7 mouse cellular contexts compared by ENCODE assay signal in the genomic region with DNA sequence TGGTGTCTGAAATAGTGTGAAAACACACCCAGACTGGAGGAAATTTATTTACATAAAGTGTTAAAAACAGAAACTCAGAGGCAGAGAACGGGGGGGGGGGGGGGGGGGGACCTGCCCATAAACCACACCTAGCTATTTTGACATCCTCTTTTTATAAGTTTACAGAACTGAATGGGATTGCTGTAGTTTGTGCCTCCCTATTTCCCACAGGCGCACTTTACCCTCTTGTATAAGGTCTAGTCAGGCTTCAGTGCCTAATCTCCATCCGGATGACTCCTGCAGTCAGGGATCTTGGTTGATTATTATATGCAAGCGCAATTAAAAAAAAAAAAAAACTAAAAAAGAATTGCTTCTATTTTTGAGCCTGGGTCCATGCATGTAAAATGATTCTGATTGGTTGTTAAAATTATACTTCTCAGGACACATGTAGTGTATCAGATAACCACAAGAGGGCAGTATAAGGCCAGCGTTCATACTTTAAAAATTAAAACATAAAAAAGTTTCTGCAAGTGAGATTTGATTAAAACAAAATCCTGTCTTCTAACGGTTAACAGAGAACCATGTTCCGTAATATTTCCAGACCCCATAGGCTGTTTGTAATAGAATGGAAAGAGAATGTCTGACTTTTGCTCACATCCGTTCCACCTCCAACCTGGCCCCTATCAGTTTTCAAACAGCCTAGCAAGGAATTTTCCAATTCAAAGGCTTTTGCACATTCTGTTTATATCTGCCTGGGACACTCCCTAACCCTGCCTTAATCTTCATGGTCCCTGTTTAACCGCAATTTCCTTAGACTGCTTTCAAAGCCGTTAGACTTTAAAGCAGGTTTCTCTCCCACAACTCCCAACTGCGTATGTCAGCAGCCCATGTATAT.
A peak's percentile ranks its signal among the peaks of the same experiment; 100 is the strongest.
DNase-seq lines count a peak whose midpoint lies in the region; ATAC-seq and TF ChIP-seq lines count a peak whose summit lies in the region.

No protein-coding gene starts in this region.

- no peak overlapping the region for H3K27ac ChIP-seq in limb, embryonic 13.5 days
- H3K27ac ChIP-seq in limb, embryonic 10.5 days, result no peak overlapping the region
- no peak overlapping the region for H3K27ac ChIP-seq in forebrain, postnatal 0 days (ENCODE audit: low read depth, low read length)
- no peak overlapping the region for H3K27ac ChIP-seq in midbrain, embryonic 15.5 days

- peak; percentile 67; the same call in 1 of the 2 replicates for ATAC-seq in limb, embryonic 13.5 days (ENCODE audit: low FRiP score, low read depth)
- peak; percentile 20; the same call in 1 of the 2 replicates for ATAC-seq in forebrain, postnatal 0 days
- ATAC-seq in midbrain, embryonic 15.5 days (replicated peaks), result peak; percentile 78

- no peaks in the 10 kb centered on the region for H3K36me3 ChIP-seq in limb, embryonic 13.5 days
- no peaks in the 10 kb centered on the region for H3K36me3 ChIP-seq in limb, embryonic 10.5 days
- H3K36me3 ChIP-seq in forebrain, postnatal 0 days (ENCODE audit: insufficient read depth), result no peaks in the 10 kb centered on the region
- no peaks in the 10 kb centered on the region for H3K36me3 ChIP-seq in midbrain, embryonic 15.5 days (replicated peaks)

- H3K4me1 ChIP-seq in limb, embryonic 13.5 days, result no peaks in the 10 kb centered on the region
- H3K4me1 ChIP-seq in limb, embryonic 10.5 days, result no peaks in the 10 kb centered on the region
- H3K4me1 ChIP-seq in forebrain, postnatal 0 days (ENCODE audit: insufficient read depth), result no peaks in the 10 kb centered on the region
- H3K4me1 ChIP-seq in midbrain, embryonic 15.5 days, result no peaks in the 10 kb centered on the region

- no peaks in the 10 kb centered on the region for H3K27me3 ChIP-seq in limb, embryonic 13.5 days
- no peaks in the 10 kb centered on the region for H3K27me3 ChIP-seq in limb, embryonic 10.5 days (ENCODE audit: low read depth, poor library complexity, severe bottlenecking)
- H3K27me3 ChIP-seq in forebrain, postnatal 0 days (ENCODE audit: insufficient read depth, low read length), result no peaks in the 10 kb centered on the region
- no peaks in the 10 kb centered on the region for H3K27me3 ChIP-seq in midbrain, embryonic 15.5 days (replicated peaks)

- H3K9me3 ChIP-seq in limb, embryonic 13.5 days, result no peaks in the 10 kb centered on the region
- no peaks in the 10 kb centered on the region for H3K9me3 ChIP-seq in limb, embryonic 10.5 days (replicated peaks)
- H3K9me3 ChIP-seq in forebrain, postnatal 0 days (ENCODE audit: low read length), result no peaks in the 10 kb centered on the region
- H3K9me3 ChIP-seq in midbrain, embryonic 15.5 days, result no peaks in the 10 kb centered on the region

- WGBS in limb, embryonic 13.5 days, result 32% methylated on average over 11 of the region's 11 CpGs
- 54% methylated on average over 11 of the region's 11 CpGs for WGBS in limb, embryonic 10.5 days
- WGBS in forebrain, postnatal 0 days, result 45% methylated on average over 11 of the region's 11 CpGs
- 44% methylated on average over 11 of the region's 11 CpGs for WGBS in midbrain, embryonic 15.5 days

- no peak for DNase-seq in limb, embryonic 10.5 days (ENCODE audit: low spot score)
- peak; percentile 29 for DNase-seq in c-Kit-negative CD71-positive TER-119-positive erythroid progenitor cells, embryonic 14.5 days (ENCODE audit: low read depth, low spot score)
- peak; percentile 74 for DNase-seq in forebrain, postnatal 0 days
- DNase-seq in ovary, postnatal 14 days (ENCODE audit: low spot score), result no peak
- DNase-seq in gastrocnemius, adult 8-10 months (ENCODE audit: low spot score in 2 of 2), result no peak

- H3K4me2 ChIP-seq in limb, embryonic 13.5 days (replicated peaks), result peak overlapping the region; percentile 21; the same call in 1 of the 2 replicates
- H3K4me2 ChIP-seq in forebrain, postnatal 0 days (ENCODE audit: low read depth), result no peak overlapping the region
- H3K4me2 ChIP-seq in midbrain, embryonic 15.5 days, result no peak overlapping the region

- peak; percentile 71 for TF ChIP-seq CTCF in forebrain, postnatal 0 days (IDR thresholded peaks at IDR 0.05; ENCODE audit: low read depth)

- no peak overlapping the region for H3K9ac ChIP-seq in limb, embryonic 13.5 days
- no peak overlapping the region for H3K9ac ChIP-seq in forebrain, postnatal 0 days
- H3K9ac ChIP-seq in midbrain, embryonic 15.5 days, result no peak overlapping the region

- H3K4me3 ChIP-seq in limb, embryonic 13.5 days, result no peak overlapping the region
- H3K4me3 ChIP-seq in limb, embryonic 10.5 days, result no peak overlapping the region
- H3K4me3 ChIP-seq in forebrain, postnatal 0 days (ENCODE audit: low read depth, low read length), result no peak overlapping the region
- no peak overlapping the region for H3K4me3 ChIP-seq in midbrain, embryonic 15.5 days

Comparison
In these comparisons a context has a peak if more than half of its experiments do, and no peak if none do; other contexts are left out.
1. ATAC-seq: peak in every context shown above with its lines; median percentile 78 in midbrain, embryonic 15.5 days; 67 in limb, embryonic 13.5 days; 20 in forebrain, postnatal 0 days.
2. DNase-seq: peak in c-Kit-negative CD71-positive TER-119-positive erythroid progenitor cells, embryonic 14.5 days (single experiment) and forebrain, postnatal 0 days (single experiment); none in limb, embryonic 10.5 days (single experiment), ovary, postnatal 14 days (single experiment) and gastrocnemius, adult 8-10 months (0 of 2).